Mouse (Mus musculus) forelimb bud, embryonic 11.5 days (tissue): ENCODE measurements at regions not wholly inside any gene's neighbourhood (a gene's known extent, or its start where the extent isn't known, plus 50 kb on each side); places are given as distances from the start of the nearest gene placed in this dataset.

Experiments
- DNase-seq: peaks from one replicate; pipeline ENCODE4 v3.0.0-alpha.2; 2012; ENCODE audit warnings: low read depth, low spot score

DNA sequence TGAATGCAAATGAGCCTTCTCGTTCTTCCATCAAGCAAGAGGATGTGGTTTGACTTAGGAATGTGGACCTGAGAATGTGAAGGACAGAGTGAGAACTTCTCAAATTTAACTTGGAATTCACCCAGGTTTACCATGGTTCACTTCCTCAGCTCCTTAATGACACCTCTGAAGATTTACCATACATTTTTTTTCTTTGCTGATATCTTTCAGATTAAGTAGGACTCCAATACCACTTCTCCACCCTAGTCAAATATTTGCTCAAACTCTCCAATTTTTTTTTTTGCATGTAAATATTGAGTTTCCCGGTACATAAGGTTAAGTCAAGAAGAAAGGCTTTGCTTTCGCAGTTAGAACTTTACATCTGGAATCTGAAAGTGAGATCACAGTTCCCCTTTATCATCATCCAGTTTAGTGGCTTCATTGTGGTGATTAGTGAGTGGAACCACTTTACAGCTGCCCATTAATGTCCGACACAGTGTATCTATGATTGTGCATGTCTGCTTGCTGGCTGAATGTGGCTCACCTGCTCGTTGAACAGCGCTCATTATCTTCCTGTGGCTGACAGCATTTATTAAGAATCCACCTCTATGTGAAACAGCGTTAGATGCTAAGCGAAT, 446.0 kb upstream of the Adam34 start:
- no peak for DNase-seq

DNA sequence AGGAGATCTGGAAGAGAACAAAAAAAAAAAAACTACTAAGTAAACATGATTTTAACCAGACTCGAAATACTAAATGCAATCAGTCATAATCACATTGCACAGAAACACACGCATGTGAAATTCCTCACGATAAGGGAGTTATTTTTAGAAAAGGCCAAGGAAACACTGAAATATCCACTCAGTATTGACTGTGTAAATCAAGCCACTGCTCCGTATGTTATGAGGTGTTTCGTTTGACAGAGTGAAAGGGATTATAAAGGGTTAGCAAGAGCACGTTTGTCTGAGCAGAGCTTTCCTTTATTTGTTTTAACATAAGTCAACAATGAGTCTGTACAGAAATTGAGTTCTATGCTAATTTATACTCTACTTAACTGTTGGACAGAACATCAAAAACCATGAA, 455.3 kb upstream of the Adam34 start:
- peak; percentile 14 for DNase-seq

- no peak for DNase-seq
Observed at GRCm38 (mm10) chr8:44177016-44177415, 467.2 kb upstream of the Adam34 start.

- DNase-seq: no peak
Observed at GRCm38 (mm10) chr8:44202228-44202627, 492.4 kb upstream of the Adam34 start.

DNA sequence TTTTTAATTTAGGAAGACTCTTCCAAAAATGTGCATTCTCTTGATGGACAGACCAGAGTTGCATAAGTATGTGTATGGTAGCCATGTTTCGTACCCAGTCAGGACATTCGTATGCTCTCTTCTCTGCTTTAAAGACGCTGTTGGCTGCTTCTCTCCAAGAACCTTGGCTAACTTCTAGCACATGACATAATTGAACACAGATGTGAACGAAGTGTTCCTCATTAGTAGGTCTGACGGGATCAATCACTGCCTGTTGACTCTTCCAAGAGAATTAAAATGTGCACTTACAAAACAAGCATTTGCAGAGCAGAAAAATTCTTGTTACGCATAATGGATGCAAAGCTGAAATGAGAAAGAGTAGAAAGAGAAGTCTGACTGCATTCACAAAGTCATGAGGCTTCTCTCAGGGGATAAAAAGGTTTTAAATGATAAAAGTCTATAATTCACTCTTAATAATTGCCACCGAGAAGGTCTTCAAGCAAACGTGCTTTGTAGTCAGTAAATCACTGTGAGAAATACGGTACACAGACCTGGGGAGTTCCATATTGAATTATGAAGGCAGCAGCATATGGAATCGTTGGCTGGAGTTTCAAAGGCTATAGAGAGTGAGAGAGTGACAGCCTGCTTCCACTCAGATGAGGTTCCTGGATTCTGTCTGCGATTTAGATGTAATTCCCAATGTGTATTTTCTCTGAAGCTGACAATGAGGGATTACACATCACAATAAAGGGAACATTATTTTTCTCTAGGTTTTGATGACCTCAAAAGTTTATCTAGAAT, 496.7 kb upstream of the Adam34 start:
- peak; percentile 54 for DNase-seq

DNA sequence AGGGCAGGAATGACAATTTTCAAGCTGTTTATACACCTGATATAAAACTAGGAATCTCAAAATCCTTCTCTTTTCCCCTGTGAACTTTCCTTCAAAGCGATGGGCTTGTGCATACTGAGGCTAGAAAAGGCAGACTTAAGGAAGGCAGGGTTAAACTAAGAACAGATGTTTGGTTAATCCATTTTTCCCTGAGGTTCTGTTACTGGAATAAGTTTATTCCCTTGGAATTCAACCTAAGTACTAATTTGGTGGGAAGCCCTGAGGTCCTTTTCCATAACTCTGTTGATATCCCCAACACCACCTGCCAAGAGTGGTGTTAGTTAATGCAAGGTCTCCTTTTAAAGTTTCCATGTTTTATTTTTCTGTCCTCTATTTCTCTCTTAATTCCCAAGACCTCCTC, 512.5 kb upstream of the Adam34 start:
- no peak for DNase-seq

DNA sequence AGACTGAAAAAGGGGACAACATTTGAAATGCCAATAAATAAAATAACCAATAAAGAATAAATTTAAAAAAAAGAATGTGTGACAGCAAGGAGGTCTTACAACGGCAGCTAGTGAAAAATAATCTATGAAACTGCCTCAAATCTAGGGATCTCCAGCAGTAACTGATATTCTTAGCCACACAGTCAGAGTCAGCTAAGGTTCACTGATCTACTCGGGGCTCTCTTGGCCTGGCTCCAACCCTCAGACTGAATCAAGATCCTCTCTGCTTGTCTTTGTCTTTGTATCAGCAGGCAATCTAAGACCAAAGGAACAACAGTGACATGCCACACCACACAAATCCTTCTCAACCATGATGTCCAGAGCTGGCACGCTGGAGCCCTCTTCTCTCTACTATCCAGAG, 542.5 kb upstream of the Adam34 start:
- no peak for DNase-seq

- peak; percentile 16 for DNase-seq
Observed at GRCm38 (mm10) chr8:44257051-44257450, 547.2 kb upstream of the Adam34 start.

DNA sequence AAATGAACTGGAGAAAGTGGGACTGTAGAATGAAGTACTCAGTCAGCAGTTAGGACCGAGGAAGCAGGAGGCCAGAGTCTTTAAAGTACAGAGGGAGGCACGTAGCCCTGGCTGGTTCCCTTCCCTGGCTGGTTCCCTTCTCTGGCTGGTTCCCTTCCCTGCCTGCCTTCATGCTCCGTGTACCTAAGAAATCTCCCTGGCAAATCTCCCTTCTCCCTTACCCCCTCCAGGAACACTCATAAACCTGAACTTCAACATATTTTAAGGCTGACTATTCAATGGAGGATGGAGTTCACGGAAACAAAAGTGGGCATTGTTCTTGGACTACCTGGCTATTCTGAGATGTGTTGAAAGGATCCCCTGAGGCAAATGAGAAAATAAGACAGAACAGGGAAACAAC, 551.2 kb upstream of the Adam34 start:
- peak; percentile 10 for DNase-seq

GRCm38 (mm10) chr8:44273300-44273699, 563.5 kb upstream of the Adam34 start:
- peak; percentile 13 for DNase-seq

GRCm38 (mm10) chr8:44318216-44318615, 608.4 kb upstream of the Adam34 start:
- DNase-seq: no peak

GRCm38 (mm10) chr8:44334323-44334993, 600.8 kb upstream of the Fat1 start:
- no peak for DNase-seq

DNA sequence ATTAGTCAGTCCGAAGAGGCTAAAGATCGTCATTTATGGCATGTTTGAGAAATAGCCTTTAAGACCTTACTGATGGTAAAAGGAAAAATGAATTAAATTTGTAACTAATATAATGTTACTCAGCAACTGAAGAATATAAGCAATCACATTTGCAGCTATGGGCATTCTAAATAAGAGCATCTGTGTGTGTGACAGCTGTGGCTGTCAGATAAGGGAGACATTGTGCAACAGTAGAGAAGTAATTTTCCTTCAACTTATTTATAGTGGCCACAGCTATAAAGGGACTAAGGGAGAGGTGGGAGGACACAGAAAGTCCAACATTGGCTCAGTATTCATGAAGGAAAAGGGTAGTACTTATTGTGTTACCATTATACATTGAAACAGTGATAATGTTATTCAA, 591.8 kb upstream of the Fat1 start:
- DNase-seq: no peak

GRCm38 (mm10) chr8:44343924-44344323, 591.3 kb upstream of the Fat1 start:
- no peak for DNase-seq

- DNase-seq: no peak
Observed at GRCm38 (mm10) chr8:44347412-44347811, 587.8 kb upstream of the Fat1 start.

DNA sequence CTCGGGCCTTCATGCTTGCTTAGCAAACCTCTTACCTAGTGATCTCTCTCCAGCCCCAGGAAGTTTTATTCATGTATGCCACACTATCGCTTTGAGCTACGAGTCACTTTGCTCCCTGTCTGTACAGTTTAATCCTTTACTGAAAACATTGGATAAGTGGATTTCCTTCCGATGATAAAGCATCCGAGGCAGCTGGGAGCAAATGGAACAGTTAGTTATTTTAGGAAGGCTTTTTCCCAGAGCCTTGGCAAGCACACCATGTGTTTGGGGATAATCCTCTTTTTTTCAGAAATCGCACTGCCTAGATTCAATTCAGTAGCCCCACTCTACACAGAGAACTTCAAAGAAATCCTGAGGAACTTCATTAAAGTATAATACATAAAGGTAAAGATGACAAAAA, 561.3 kb upstream of the Fat1 start:
- no peak for DNase-seq

- no peak for DNase-seq
Observed at GRCm38 (mm10) chr8:44377731-44378130, 557.5 kb upstream of the Fat1 start.

- DNase-seq: no peak
Observed at GRCm38 (mm10) chr8:44408462-44408861, 526.8 kb upstream of the Fat1 start.

DNA sequence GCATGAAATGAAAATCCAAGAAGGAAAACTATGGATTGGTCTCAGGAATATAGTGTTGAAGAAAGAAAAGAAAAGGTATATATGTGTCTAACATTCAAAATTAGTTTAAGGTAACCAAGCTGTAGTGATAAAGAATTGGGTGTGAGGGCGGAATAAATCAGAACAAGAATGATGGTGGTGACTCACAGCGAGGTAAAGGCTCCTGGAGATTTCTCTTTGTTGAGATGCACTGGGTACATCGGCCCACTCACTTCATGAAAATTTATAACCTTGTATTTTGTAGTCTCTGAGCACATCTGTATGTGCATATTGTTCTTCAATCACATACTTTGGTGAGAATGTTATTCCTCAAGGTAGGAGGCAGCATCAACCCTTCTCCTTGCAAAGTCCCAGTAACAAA, 525.0 kb upstream of the Fat1 start:
- no peak for DNase-seq

DNA sequence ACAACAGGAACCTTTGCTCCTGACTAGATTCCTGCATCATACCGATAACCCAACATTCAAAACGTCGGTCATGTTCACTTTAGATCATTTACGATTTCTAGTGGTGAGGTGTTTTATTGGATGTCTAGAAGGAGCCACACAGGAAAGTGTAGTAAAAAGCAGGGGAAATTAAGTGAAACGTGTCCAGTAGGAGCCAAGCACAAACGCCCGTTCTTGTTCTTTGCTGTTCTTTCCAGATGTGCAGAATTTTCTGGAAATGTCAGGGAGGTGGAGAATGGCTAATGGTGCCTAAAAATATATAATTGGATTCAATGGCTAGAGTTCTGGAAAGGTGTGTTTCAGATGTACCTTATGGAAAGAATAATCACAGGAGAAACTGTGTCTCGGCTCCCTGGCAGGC, 517.2 kb upstream of the Fat1 start:
- no peak for DNase-seq

DNA sequence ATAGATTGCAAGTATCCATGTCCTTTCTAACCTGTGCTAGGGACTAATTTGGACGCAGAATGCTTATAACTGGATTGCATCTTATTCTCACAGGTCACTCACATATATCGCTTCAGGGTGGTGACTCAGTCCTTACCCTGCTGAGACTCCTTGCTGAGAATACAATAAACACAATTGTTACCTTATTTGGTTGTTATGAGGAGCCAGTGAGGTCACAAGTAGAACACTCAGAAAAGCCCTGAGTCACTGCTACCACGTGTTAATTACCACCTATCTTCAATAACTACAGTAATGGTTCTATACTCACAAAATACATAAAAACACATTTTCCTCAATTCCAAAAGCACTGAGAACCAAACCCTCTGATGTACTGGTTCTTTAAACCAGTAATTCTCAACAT, 479.8 kb upstream of the Fat1 start:
- DNase-seq: no peak

DNA sequence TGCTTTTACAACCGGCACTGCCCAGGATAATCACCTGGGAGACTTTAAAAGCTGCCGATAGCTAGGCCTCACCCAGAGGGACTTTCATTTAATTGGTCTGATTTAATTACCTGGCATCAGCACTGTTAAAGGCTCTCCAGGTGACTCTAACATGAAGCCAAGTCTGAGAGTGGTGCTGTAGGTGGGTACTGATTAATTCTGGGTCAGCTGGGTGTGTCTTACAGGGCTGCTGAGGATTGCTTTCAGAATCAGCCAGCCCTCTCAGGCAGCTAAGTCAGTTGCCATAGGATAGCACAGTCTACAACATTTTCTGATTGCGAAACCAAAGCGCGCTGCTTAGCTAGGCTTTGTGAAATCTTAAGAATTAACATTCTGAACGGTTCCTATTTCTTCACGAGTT, 478.9 kb upstream of the Fat1 start:
- DNase-seq: peak; percentile 45
